Mouse (Mus musculus): ENCODE results near the gene Rph3al.

DNA sequence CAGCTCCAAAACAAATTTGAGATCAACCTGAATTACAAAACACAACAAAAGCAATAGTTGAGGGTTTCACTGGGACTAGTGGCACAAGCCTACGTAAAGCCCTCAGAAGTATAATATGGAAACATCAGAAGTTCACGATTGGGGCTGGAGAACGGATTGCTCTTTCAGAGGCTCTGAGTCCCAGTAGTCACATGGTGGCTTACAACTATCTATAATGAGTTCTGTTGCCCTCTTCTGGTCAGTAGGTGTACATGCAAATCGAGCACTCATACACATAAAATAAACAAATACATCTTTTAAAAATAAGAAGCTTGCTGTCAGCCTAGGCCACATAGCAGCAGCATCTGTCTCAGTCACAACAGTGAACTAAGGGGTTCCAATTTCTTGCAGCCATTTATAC, 45.0 kb upstream of the Rph3al start:
- TF ChIP-seq TAL1 (IDR thresholded peaks at IDR 0.05; ENCODE audit: low read length) (no peak), GATA1 (IDR thresholded peaks at IDR 0.05; ENCODE audit: low read length) (no peak)
